Mouse (Mus musculus): ENCODE data around the gene Suox. TPM values are rescaled to one million over a fixed set of nuclear protein-coding genes. Genes with fewer than 3 reads are reported as not detected.
A peak's percentile ranks its signal among the peaks of the same experiment; 100 is the strongest.

Gene Suox
- polyA plus RNA-seq, 1 experiment = not detected

- TF ChIP-seq CTCF (IDR thresholded peaks at IDR 0.05; ENCODE audit: insufficient read depth, low read depth, low read length) (no peak), POLR2A (IDR thresholded peaks at IDR 0.05; ENCODE audit: insufficient read depth, low read depth, low read length) (no peak)
- no peak overlapping the region for H3K27ac ChIP-seq (ENCODE audit: insufficient read depth, low read depth, low read length)
- 77% methylated on average over 11 of the region's 11 CpGs for WGBS
- H3K4me1 ChIP-seq (ENCODE audit: control insufficient read depth, insufficient read depth, low read length) = 0 out of 2 replicates have a peak, but pooled peaks cover 7% of the 10 kb centered on the region
- no peak overlapping the region for H3K4me3 ChIP-seq (ENCODE audit: insufficient read depth, low read depth, low read length)
Observed at GRCm38 (mm10) chr10:128699611-128700010, 25.7 kb upstream of the Suox start.

- 79% methylated on average over 5 of the region's 5 CpGs for WGBS
- no peak for TF ChIP-seq POLR2A (IDR thresholded peaks at IDR 0.05; ENCODE audit: insufficient read depth, low read depth, low read length)
- TF ChIP-seq CTCF (IDR thresholded peaks at IDR 0.05; ENCODE audit: insufficient read depth, low read depth, low read length) = no peak
- no peak overlapping the region for H3K4me3 ChIP-seq (ENCODE audit: insufficient read depth, low read depth, low read length)
- 0 out of 2 replicates have a peak, but pooled peaks cover 2% of the 10 kb centered on the region for H3K4me1 ChIP-seq (ENCODE audit: control insufficient read depth, insufficient read depth, low read length)
- H3K27ac ChIP-seq (ENCODE audit: insufficient read depth, low read depth, low read length) = no peak overlapping the region
Observed at GRCm38 (mm10) chr10:128699006-128699405, 25.1 kb upstream of the Suox start.

DNA sequence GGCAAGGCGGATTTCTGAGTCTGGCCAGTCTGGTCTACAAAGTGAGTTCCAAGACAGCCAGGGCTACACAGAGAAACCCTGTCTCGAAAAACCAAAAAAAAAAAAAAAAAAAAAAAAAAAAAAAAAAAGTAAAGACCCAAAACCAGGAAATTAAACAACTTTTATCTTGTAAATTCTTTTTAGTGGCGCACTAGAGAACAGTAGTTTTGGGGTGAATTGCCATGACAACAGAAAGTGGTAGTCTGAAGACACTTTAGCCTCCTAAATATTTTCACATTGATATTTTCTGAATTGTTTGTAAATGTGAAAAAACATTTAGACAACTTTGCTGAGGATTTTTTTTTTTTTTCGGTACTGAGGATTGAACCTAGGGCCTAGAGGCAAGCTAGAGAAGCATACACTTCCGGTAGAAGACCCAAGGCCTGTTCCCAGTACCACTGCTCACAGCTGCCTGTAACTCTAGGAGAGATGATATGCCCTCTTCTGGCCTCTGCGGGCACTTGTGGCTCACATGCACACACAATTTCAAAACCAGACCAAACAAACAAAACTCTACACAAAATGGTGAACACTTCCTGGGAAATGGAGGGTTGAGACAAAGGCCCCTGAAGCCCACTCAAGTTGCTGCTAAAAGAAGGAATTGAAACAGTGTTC lies 23.3 kb upstream of the Suox start:
- WGBS = 65% methylated on average over 6 of the region's 6 CpGs
- peak overlapping the region; percentile 54 for H3K4me3 ChIP-seq (ENCODE audit: insufficient read depth, low read depth, low read length)
- TF ChIP-seq POLR2A (IDR thresholded peaks at IDR 0.05; ENCODE audit: insufficient read depth, low read depth, low read length) (no peak), CTCF (IDR thresholded peaks at IDR 0.05; ENCODE audit: insufficient read depth, low read depth, low read length) (no peak)
- no peak overlapping the region for H3K27ac ChIP-seq (ENCODE audit: insufficient read depth, low read depth, low read length)
- H3K4me1 ChIP-seq (ENCODE audit: control insufficient read depth, insufficient read depth, low read length) = 0 out of 2 replicates have a peak, but pooled peaks cover 2% of the 10 kb centered on the region

GRCm38 (mm10) chr10:128695992-128696807 lies 22.3 kb upstream of the Suox start, which contains the start of gene Rab5b:
Gene Rab5b, minus strand, starts transcription at chr10:128696264.
- TF ChIP-seq CTCF (IDR thresholded peaks at IDR 0.05; ENCODE audit: insufficient read depth, low read depth, low read length) = no peak
- peak; percentile 85 for TF ChIP-seq POLR2A (IDR thresholded peaks at IDR 0.05; ENCODE audit: insufficient read depth, low read depth, low read length)
- WGBS = under 1% methylated on average over 40 of the region's 40 CpGs
- Histone ChIP-seq H3K4me1 (ENCODE audit: control insufficient read depth, insufficient read depth, low read length) (0 out of 2 replicates have a peak, but pooled peaks cover 2% of the 10 kb centered on the region), H3K27ac (ENCODE audit: insufficient read depth, low read depth, low read length) (peak within 1 kb of the TSS; percentile 90), H3K4me3 (ENCODE audit: insufficient read depth, low read depth, low read length) (peak within 1 kb of the TSS; percentile 89)

DNA sequence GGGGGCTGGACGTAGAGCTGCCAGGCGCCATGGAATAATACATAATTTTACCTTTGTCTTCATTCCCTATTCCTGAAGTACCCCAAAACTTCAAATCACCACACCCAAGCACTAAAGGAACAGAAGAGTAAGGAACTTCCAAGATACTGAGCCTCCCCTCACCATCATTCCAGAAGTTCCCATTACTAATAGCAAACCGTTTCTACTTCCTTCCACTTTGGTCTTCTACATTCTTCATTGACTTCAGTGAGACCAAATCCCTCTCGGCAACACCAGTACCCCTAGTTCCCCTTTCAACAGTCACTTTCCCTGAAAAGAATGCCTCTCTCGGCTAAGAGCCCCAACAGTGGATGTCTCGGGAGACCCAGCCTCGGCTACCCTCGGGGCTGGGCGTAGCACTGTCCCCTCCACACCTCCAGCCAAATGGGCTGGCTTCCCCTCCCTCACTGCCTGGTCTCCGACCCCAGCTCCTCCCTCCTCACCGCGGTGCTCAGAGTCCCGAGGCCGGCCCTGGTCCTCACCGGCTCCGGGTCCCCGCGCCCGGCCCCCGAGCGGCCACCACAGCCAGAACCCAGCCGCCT lies 21.6 kb upstream of the Suox start:
- 2% methylated on average over 22 of the region's 22 CpGs for WGBS
- no peak for TF ChIP-seq POLR2A (IDR thresholded peaks at IDR 0.05; ENCODE audit: insufficient read depth, low read depth, low read length)
- no peak for TF ChIP-seq CTCF (IDR thresholded peaks at IDR 0.05; ENCODE audit: insufficient read depth, low read depth, low read length)
- H3K4me3 ChIP-seq (ENCODE audit: insufficient read depth, low read depth, low read length) = peak overlapping the region; percentile 89
- H3K4me1 ChIP-seq (ENCODE audit: control insufficient read depth, insufficient read depth, low read length) = 0 out of 2 replicates have a peak, but pooled peaks cover 2% of the 10 kb centered on the region
- H3K27ac ChIP-seq (ENCODE audit: insufficient read depth, low read depth, low read length) = peak overlapping the region; percentile 90

GRCm38 (mm10) chr10:128674469-128675008 lies 666 bp upstream of the Suox start:
- TF ChIP-seq POLR2A (IDR thresholded peaks at IDR 0.05; ENCODE audit: insufficient read depth, low read depth, low read length) (no peak), CTCF (IDR thresholded peaks at IDR 0.05; ENCODE audit: insufficient read depth, low read depth, low read length) (no peak)
- no peaks in the 10 kb centered on the region for H3K4me1 ChIP-seq (ENCODE audit: control insufficient read depth, insufficient read depth, low read length)
- 2% methylated on average over 9 of the region's 9 CpGs for WGBS
- H3K27ac ChIP-seq (ENCODE audit: insufficient read depth, low read depth, low read length) = 0 out of 2 replicates have a peak overlapping the region, but pooled peaks have one; percentile 49
- H3K4me3 ChIP-seq (ENCODE audit: insufficient read depth, low read depth, low read length) = peak overlapping the region; percentile 70

- WGBS = 96% methylated on average over 9 of the region's 9 CpGs
- Histone ChIP-seq H3K27ac (ENCODE audit: insufficient read depth, low read depth, low read length) (no peak overlapping the region), H3K4me3 (ENCODE audit: insufficient read depth, low read depth, low read length) (no peak overlapping the region), H3K4me1 (ENCODE audit: control insufficient read depth, insufficient read depth, low read length) (no peaks in the 10 kb centered on the region)
- TF ChIP-seq POLR2A (IDR thresholded peaks at IDR 0.05; ENCODE audit: insufficient read depth, low read depth, low read length) = no peak
- no peak for TF ChIP-seq CTCF (IDR thresholded peaks at IDR 0.05; ENCODE audit: insufficient read depth, low read depth, low read length)
Observed at GRCm38 (mm10) chr10:128671148-128671547, 2.7 kb downstream of the Suox start.

DNA sequence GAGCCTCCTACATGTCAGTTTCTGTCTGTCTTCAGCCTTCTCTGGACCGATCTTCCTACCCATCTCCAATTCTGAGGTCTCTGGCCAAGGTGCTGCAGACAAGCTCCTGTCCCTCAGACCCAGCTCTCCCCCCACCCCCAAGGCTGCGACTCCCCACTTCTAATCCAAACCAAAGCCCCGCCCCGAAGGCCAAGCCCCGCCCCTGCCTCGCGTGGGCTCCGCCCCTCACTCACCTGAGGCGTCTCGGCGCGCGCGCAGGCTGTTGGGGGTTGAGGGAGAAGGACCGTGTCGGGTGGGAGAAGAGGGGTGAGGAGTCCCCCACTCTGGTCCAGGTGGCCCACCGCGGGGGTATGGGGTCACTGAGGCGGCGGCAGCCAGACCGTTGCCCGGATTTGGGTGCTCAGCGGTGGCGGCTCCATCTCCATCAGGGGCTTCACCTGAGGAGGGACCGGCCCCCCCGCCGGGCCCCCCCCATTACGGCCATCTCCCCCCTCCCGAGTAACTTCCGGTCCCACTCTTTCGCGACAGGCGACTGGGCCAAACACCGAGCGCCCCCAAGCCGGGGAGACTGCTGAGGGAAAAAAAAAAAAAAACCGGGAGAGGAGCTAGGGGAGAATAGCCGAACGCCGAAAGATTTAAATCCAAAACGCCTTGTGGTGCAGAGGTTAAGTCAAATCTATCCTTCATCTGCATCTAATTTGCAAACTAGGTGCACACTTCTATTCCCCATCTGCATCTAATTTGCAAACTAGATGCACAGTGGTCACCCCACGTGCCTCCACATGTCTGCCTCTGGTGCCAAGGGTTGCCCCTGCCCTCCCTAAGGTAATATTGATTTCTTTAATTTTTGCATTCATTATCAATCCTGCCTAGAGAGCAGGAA lies 4.8 kb downstream of the Suox start:
- TF ChIP-seq POLR2A (IDR thresholded peaks at IDR 0.05; ENCODE audit: insufficient read depth, low read depth, low read length) = peak; percentile 28; the same call in 1 of the 2 replicates
- no peak for TF ChIP-seq CTCF (IDR thresholded peaks at IDR 0.05; ENCODE audit: insufficient read depth, low read depth, low read length)
- WGBS = under 1% methylated on average over 42 of the region's 42 CpGs
- no peaks in the 10 kb centered on the region for H3K4me1 ChIP-seq (ENCODE audit: control insufficient read depth, insufficient read depth, low read length)

More for the DNA sequence above, 4.8 kb downstream of the Suox start:
- peak overlapping the region; percentile 76 for H3K27ac ChIP-seq (ENCODE audit: insufficient read depth, low read depth, low read length)
- peak overlapping the region; percentile 95 for H3K4me3 ChIP-seq (ENCODE audit: insufficient read depth, low read depth, low read length)
